Mouse (Mus musculus) thymus, postnatal 36 days (tissue): ENCODE measurements around the gene Mid1.
"Not testable (repeated sequence)": the region's sequence is repeated elsewhere in the genome, so short reads cannot be mapped to it uniquely, and the experiment has no call there.

Experiments used
- DNase-seq, 2 experiments: peaks; one replicate each; pipeline ENCODE4 v3.0.0; 2022; ENCODE audit warnings: mixed read lengths in 2 of 2

The Mid1 gene

GRCm38 (mm10) chrX:170001388-170001695, 316.3 kb downstream of the Mid1 start:
- not testable (repeated sequence) for DNase-seq

- peak in 1 of 2 experiments; percentile 66 for DNase-seq
Measured at GRCm38 (mm10) chrX:170002510-170003197, 317.7 kb downstream of the Mid1 start.

GRCm38 (mm10) chrX:170003536-170003935, 318.5 kb downstream of the Mid1 start:
- not testable (repeated sequence) for DNase-seq

DNA sequence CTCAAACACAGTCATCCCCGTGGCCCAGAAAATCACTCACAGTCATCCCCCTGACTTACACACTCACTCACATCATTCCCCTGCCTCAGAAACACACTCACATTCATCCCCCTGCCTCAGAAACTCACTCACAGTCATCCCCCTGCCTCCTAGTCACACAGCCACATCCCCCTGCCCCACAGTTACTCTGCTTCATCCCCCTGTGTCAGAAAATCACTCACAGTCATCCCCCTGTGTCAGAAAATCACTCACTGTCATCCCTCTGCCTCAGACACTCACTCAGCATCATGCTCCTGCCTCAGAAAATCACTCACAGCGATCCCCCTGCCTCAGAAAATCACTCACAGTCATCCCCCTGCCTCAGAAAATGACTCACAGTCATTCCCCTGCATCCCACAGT, 319.2 kb downstream of the Mid1 start:
- not testable (repeated sequence) for DNase-seq

DNA sequence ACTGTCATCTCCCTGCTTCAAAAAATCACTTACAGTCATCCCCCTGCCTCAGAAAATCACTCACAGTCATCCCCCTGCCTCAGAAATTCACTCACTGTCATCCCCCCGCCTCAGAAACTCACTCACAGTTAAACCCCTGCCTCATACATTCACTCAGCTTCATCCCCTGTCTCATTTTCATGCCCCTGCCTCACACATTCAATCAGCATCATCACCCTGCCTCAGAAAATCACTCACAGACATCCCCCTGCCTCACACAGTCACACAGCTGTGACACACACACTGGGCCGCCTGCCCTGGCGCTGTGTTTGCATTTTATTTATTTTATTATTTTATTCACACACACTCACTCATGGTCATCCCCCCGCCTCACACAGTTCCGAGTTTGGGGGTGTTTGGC, 319.8 kb downstream of the Mid1 start:
- not testable (repeated sequence) for DNase-seq

- DNase-seq = peak in 1 of 2 experiments; percentile 71
Measured at GRCm38 (mm10) chrX:170005194-170005593, 320.2 kb downstream of the Mid1 start.

DNA sequence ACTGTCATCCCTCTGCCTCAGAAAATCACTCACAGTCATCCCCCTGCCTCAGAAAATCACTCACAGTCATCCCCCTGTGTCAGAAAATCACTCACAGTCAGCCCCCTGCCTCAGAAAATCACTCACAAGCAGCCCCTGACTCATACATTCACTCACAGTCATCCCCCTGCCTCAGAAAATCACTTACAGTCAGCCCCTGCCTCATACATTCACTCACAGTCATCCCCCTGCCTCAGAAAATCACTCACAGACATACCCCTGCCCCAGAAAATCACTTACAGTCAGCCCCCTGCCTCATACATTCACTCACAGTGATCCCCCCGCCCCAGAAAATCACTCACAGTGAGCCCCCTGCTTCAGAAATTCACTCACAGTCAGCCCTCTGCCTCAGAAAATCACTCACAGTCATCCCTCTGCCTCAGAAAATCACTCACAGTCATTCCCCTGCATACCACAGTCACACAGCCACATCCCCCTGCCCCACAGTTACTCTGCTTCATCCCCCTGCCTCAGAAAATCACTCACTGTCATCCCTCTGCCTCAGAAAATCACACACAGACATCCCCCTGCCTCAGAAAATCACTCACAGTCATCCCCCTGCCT, 320.8 kb downstream of the Mid1 start:
- not testable (repeated sequence) for DNase-seq

DNA sequence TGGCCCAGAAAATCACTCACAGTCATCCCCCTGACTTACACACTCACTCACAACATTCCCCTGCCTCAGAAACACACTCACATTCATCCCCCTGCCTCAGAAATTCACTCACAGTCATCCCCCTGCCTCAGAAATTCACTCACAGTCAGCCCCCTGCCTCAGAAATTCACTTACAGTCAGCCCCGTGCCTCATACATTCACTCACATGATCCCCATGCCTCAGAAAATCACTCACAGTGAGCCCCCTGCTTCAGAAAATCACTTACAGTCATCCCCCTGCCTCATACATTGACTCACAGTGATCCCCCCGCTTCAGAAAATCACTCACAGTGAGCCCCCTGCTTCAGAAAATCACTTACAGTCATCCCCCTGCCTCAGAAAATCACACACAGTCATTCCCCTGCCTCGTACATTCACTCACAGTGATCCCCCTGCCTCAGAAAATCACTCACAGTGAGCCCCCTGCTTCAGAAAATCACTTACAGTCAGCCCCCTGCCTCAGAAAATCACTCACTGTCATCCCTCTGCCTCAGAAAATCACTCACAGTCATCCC, 321.8 kb downstream of the Mid1 start:
- DNase-seq = not testable (repeated sequence)

GRCm38 (mm10) chrX:170007375-170008178, 322.6 kb downstream of the Mid1 start:
- DNase-seq = not testable (repeated sequence)

GRCm38 (mm10) chrX:170008179-170008467, 323.1 kb downstream of the Mid1 start:
- DNase-seq = not testable (repeated sequence)

DNA sequence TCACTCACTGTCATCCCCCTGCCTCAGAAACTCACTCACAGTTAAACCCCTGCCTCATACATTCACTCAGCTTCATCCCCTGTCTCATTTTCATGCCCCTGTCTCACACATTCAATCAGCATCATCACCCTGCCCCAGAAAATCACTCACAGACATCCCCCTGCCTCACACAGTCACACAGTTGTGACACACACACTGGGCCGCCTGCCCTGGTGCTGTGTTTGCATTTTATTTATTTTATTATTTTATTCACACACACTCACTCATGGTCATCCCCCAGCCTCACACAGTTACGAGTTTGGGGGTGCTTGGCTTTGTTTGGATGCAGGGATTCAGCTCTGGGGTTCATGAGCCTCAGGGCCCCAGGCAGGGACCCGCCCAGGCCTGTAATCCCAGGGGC, 323.6 kb downstream of the Mid1 start:
- DNase-seq = not testable (repeated sequence)

GRCm38 (mm10) chrX:170009016-170009750, 324.2 kb downstream of the Mid1 start, which contains the start of gene Gm21887:
Gm21887 (plus strand) TSS chrX:170009659.
- DNase-seq = peak; percentile 94 to 98

DNA sequence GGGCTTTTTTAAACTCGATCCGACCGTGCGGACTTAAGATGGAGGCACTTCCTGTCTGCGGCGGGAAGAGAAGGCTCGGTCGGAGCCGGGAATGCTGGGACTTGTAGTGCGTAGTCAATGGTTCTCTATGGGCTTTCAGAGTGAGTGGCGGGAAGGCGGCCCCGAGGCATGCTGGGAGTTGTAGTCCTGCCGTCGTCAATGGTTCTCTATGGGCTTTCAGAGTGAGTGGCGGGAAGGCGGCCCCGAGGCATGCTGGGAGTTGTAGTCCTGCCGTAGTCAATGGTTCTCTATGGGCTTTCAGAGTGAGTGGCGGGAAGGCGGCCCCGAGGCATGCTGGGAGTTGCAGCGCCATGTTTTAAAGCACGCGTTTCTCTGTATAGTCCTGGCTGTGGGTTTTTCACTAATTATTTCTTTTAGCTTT, 324.8 kb downstream of the Mid1 start:
- peak; percentile 97 to 100 for DNase-seq

DNA sequence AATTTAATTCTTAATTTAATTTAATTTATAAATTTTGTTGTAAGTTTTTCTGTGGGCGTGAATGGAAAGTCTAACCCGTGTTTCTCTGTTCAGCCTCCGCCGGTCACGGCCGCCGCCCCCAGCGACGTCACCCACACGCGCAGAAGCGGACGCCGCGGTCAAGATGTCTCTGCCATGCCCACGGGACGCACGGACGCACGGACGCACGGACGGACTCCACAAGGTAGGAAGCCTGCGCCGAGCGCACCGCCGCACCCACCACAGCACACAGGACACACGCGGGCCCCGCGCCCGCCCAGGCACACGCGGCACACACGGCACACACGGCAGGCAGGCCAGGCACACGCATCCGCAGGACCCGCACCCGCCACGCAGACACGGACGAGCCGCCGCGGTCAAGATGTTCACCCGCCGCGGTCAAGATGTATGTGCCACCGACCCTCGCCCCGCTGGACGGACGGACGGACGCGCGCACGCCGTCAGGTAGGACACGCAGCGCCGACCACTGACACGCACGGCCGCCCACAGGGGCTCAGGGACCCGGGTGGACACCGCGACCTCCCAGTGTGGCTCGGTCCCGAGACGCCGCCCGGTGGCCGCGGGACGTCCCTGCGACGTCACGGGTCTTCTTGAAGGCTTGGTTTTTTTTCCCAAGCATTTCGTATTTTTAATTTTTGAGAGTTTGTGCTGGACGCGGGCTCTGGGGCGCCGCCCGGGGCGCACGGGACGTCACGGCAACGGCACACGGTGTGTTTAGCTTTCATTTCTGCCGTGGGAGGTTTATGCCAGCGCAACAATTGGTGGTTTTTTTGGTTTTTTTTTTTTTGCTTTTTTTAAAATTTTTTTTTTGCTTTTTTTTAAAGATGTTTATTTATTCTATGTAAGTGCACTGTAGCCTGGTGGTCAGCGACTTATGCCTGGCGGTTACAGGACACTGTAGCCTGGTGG, 325.9 kb downstream of the Mid1 start:
- peak; percentile 49 to 83 for DNase-seq

- not testable (repeated sequence) for DNase-seq
Measured at GRCm38 (mm10) chrX:170011529-170011879, 326.5 kb downstream of the Mid1 start.

GRCm38 (mm10) chrX:170013421-170013820, 328.4 kb downstream of the Mid1 start:
- not testable (repeated sequence) for DNase-seq

DNA sequence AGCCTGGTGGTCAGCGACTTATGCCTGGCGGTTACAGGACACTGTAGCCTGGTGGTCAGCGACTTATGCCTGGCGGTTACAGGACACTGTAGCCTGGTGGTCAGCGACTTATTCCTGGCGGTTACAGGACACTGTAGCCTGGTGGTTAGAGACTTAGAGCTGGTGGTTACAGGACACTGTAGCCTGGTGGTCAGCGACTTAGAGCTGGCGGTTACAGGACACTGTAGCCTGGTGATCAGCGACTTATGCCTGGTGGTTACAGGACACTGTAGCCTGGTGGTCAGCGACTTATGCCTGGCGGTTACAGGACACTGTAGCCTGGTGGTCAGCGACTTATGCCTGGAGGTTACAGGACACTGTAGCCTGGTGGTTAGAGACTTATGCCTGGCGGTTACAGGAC, 329.0 kb downstream of the Mid1 start:
- not testable (repeated sequence) for DNase-seq

DNA sequence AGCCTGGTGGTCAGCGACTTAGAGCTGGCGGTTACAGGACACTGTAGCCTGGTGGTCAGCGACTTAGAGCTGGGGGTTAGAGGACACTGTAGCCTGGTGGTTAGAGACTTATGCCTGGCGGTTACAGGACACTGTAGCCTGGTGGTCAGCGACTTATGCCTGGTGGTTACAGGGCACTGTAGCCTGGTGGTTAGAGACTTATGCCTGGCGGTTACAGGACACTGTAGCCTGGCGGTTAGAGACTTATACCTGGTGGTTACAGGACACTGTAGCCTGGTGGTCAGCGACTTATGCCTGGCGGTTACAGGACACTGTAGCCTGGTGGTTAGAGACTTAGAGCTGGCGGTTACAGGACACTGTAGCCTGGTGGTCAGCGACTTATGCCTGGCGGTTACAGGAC, 330.9 kb downstream of the Mid1 start:
- DNase-seq = not testable (repeated sequence)

- DNase-seq = peak; percentile 93 to 94
Measured at GRCm38 (mm10) chrX:170017333-170018245, 332.6 kb downstream of the Mid1 start.

GRCm38 (mm10) chrX:170018571-170019218, 333.7 kb downstream of the Mid1 start:
- DNase-seq = peak; percentile 56 to 80
